Mouse (Mus musculus) urinary bladder, adult 18-20 months (tissue): Measurements from ENCODE around the gene Tacr2.

ENCODE experiments used
- DNase-seq, 2 experiments: peaks; one replicate each; pipeline ENCODE4 v3.0.0; 2022; ENCODE audit warnings: low spot score in 2 of 2, mixed read lengths in 2 of 2

Tacr2 gene

GRCm38 (mm10) chr10:62300006-62300827, 48.0 kb downstream of the Tacr2 start:
- no peak for DNase-seq

GRCm38 (mm10) chr10:62305090-62305489, 52.9 kb downstream of the Tacr2 start:
- no peak for DNase-seq

DNA sequence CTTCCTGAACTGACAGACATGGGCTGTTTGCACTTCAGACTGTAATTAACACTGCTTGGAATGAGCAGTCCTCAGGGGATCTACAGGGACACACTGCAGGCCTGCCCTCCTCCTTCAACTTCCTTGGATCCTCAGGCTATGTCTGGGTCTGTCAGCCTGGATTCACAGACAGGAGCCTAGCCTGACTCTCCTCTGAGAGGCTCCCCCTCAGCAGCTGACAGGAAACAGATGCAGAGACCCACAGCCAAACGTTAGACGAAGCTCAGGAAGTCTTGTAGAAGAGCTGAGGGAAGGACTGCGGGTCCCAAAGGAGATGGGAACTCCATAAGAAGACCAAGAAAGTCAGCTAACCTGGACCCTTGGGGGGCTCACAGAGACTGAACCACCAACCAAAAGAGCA, 54.2 kb downstream of the Tacr2 start:
- DNase-seq = no peak

- no peak for DNase-seq
Observed at GRCm38 (mm10) chr10:62308896-62309491, 56.8 kb downstream of the Tacr2 start.

- no peak for DNase-seq
Observed at GRCm38 (mm10) chr10:62309593-62309992, 57.4 kb downstream of the Tacr2 start.

DNA sequence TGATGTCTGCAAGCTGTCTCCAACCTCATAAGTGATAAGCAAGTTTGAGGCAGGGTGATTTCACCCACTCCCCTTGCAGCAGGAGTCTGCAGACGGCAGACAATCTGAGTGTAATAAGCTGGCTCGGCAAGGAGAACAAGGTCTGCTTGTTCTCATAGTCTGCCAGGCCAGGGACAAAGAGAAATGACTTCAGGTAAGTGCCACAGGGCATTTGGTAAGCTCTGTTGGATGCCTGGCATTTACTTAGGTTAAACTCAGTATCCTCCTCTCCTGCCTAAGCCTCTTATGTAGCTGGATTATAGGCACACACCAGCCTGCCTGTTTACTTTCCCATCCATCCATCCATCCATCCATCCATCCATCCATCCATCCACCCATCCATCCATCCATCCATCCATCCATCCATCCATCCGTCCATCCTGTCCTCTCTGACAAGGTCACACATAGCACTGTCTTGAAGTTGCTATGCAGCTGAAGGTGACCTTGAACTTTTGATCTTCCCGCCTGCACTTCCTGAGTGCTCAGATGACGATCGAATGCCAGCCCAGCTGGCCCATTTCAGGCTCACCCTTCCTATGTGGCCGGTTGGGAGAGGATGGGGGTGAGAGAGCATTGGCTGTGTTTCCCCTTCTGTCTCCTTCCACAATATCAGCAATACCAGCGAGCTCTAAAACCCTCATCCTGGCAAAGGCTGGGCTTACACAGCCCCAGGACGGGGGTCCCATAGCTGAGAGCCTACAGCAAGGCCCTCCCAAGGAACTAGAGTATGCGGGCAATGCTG, 58.2 kb downstream of the Tacr2 start:
- DNase-seq = no peak

- DNase-seq = peak in 1 of 2 experiments; percentile 37
Observed at GRCm38 (mm10) chr10:62311464-62311863, 59.2 kb downstream of the Tacr2 start.

GRCm38 (mm10) chr10:62313140-62313539, 60.9 kb downstream of the Tacr2 start:
- no peak for DNase-seq

GRCm38 (mm10) chr10:62313885-62314424, 61.7 kb downstream of the Tacr2 start:
- DNase-seq = peak in 1 of 2 experiments; percentile 37
